Mouse (Mus musculus) brain, embryonic 14.5 days (tissue): ENCODE measurements around the gene Mrpl28. TPM values are rescaled to one million over a fixed set of nuclear protein-coding genes. Genes with fewer than 3 reads are reported as not detected.
"Not testable (repeated sequence)": the region's sequence is repeated elsewhere in the genome, so short reads cannot be mapped to it uniquely, and the experiment has no call there.

Experiments
- DNase-seq: peaks from one replicate; pipeline ENCODE4 v3.0.0-alpha.2; 2011; ENCODE audit warnings: low read depth
- CTCF ChIP-seq: fragments of 200-500 bp; IDR thresholded peaks from 2 replicates; pipeline ENCODE4 v1.5.1; 2012; ENCODE audit warnings: inconsistent platforms, mild to moderate bottlenecking, moderate library complexity, borderline replicate concordance; ENCODE audit not compliant: insufficient read depth, insufficient read length; ENCODE audit errors: extremely low read depth
- POLR2A ChIP-seq: fragments of 200-500 bp; IDR thresholded peaks from 2 replicates; pipeline ENCODE4 v1.6.1; 2012; ENCODE audit warnings: mild to moderate bottlenecking, inconsistent platforms, borderline replicate concordance; ENCODE audit not compliant: poor library complexity, insufficient read depth, insufficient read length, severe bottlenecking; ENCODE audit errors: extremely low read depth
- polyA plus RNA-seq: library from polyadenylated mRNA; depleted of rRNA; stranded (reverse); fragments of >200 nt; gene quantifications from 2 replicates; pipeline ENCODE4 v1.2.3, GENCODE M21; 2012

Mrpl28 gene
- polyA plus RNA-seq, 1 experiment = 94.9 TPM

- no peak for DNase-seq
- no peak for TF ChIP-seq CTCF
- no peak for TF ChIP-seq POLR2A
Measured at GRCm38 (mm10) chr17:26110156-26110555, 13.1 kb upstream of the Mrpl28 start.

- no peak for DNase-seq
- no peak for TF ChIP-seq CTCF
- TF ChIP-seq POLR2A = no peak
Measured at GRCm38 (mm10) chr17:26111024-26111423, 12.3 kb upstream of the Mrpl28 start.

GRCm38 (mm10) chr17:26111722-26112121 is 11.6 kb upstream of the Mrpl28 start:
- TF ChIP-seq POLR2A (no peak), CTCF (no peak)
- no peak for DNase-seq

- no peak for TF ChIP-seq POLR2A
- TF ChIP-seq CTCF = no peak
- no peak for DNase-seq
Measured at GRCm38 (mm10) chr17:26112751-26113150, 10.5 kb upstream of the Mrpl28 start.

DNA sequence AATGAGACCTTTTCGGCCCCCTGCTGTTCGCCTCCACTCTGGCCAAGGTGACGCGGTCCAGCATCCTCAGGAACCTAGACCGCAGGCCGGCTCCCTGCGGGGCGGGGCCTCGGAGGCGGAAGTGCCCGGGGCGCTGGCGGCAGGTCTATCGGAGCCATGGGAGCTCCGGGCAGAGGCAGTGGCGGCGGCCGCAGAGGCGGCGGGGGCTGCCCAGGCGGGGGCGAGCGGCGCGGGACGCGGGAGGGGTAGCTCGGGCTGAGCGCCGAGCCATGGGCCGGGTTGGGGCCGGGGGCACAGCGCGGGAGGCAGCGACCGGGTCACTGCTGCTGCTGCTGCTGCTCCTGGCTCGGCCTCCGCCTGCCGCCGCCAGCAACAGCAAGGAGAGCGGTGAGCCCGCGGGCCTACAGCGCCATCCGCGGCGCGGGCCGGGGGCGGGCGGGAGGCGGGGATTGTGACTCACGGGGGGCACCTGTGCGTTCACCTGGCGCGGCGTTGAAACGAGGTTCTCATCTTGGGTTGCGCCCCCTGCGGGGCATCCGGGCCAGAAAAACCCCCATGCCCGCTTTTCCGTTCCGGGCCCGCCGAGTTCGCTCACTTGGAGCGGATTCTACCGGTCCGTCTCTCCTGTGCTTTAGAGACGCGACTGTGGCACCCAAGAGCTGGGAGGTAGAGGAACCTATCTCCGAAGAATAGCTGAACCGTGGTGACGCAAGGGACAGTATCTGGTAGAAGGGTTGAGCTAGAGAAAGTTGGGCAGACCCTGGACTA is 9.9 kb upstream of the Mrpl28 start, which contains the start of gene Tmem8:
Gene Tmem8 (plus strand): TSS at position 119 of the 768 bp plus-strand sequence.
- peak; percentile 61 for DNase-seq
- TF ChIP-seq POLR2A = 0 out of 2 replicates have a peak, but pooled peaks have one; percentile 33
- peak; percentile 45; the same call in 1 of the 2 replicates for TF ChIP-seq CTCF

DNA sequence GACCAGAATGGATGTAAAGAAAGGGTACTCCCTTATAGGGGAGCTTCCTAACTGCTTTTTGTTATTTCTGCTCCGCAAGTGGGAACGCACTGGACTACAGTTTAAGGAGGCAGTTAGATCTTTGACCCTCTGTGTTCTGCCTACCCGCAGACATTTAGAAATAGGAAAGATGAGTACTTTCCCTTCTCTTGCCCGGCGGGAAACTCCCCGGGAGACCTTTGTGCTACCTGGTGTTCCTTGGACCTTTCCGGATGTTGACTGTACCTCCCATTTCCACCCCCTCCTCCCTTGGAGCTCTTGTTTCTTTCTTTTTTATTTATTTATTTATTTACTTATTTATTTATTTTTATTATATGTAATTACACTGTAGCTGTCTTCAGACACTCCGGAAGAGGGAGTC is 9.2 kb upstream of the Mrpl28 start:
- no peak for TF ChIP-seq CTCF
- no peak for TF ChIP-seq POLR2A
- DNase-seq = no peak

GRCm38 (mm10) chr17:26114461-26114860 is 8.8 kb upstream of the Mrpl28 start:
- not testable (repeated sequence) for DNase-seq

GRCm38 (mm10) chr17:26115205-26115898 is 7.9 kb upstream of the Mrpl28 start:
- DNase-seq = no peak
- TF ChIP-seq CTCF (no peak), POLR2A (no peak)

- no peak for TF ChIP-seq CTCF
Measured at GRCm38 (mm10) chr17:26115956-26116487, 7.3 kb upstream of the Mrpl28 start.

GRCm38 (mm10) chr17:26116503-26117258 is 6.6 kb upstream of the Mrpl28 start:
- TF ChIP-seq POLR2A = no peak
- no peak for TF ChIP-seq CTCF
- DNase-seq = no peak

More at GRCm38 (mm10) chr17:26115956-26116487, 7.3 kb upstream of the Mrpl28 start:
- DNase-seq = no peak
